Mouse (Mus musculus): ENCODE measurements around the gene Irgm1. TPM values are rescaled to one million over a fixed set of nuclear protein-coding genes. Genes with fewer than 3 reads are reported as not detected.
"Not testable (repeated sequence)": the region's sequence is repeated elsewhere in the genome, so short reads cannot be mapped to it uniquely, and the experiment has no call there.

Irgm1 gene
- polyA plus RNA-seq, 1 experiment, result 9.1 TPM

GRCm38 (mm10) chr11:48823536-48823972, 47.9 kb downstream of the Irgm1 start:
- no peak overlapping the region for H3K4me3 ChIP-seq (ENCODE audit: insufficient read depth, poor library complexity, severe bottlenecking)
- H3K79me3 ChIP-seq (ENCODE audit: low read depth), result no peaks in the 10 kb centered on the region
- TF ChIP-seq CEBPB (IDR thresholded peaks at IDR 0.05; ENCODE audit: low read depth) (peak; percentile 20), MYOD1 (IDR thresholded peaks at IDR 0.05; ENCODE audit: control insufficient read depth, insufficient read length, low read depth) (no peak), CTCF (IDR thresholded peaks at IDR 0.05; ENCODE audit: control insufficient read depth, insufficient read depth, insufficient read length) (no peak), USF1 (IDR thresholded peaks at IDR 0.05; ENCODE audit: low read depth) (no peak), FOSL1 (IDR thresholded peaks at IDR 0.05; ENCODE audit: insufficient read depth, low read length, poor library complexity, severe bottlenecking) (no peak), MAX (IDR thresholded peaks at IDR 0.05) (no peak), MYOG (IDR thresholded peaks at IDR 0.05; ENCODE audit: control insufficient read depth, extremely low read depth, insufficient read length) (no peak)
- H3K79me2 ChIP-seq (ENCODE audit: control insufficient read depth, insufficient read depth), result no peaks in the 10 kb centered on the region
- H3K36me3 ChIP-seq (ENCODE audit: control insufficient read depth, insufficient read depth), result no peaks in the 10 kb centered on the region
- no peaks in the 10 kb centered on the region for H3K27me3 ChIP-seq (ENCODE audit: control insufficient read depth, insufficient read depth, insufficient read length)
- no peak overlapping the region for H3ac ChIP-seq (ENCODE audit: control insufficient read depth, insufficient read length, low read depth)

GRCm38 (mm10) chr11:48822768-48823512, 48.5 kb downstream of the Irgm1 start:
- no peaks in the 10 kb centered on the region for H3K79me3 ChIP-seq (ENCODE audit: low read depth)
- no peak overlapping the region for H3K4me3 ChIP-seq (ENCODE audit: insufficient read depth, poor library complexity, severe bottlenecking)
- TF ChIP-seq CEBPB (IDR thresholded peaks at IDR 0.05; ENCODE audit: low read depth), result no peak
- TF ChIP-seq CTCF (IDR thresholded peaks at IDR 0.05; ENCODE audit: control insufficient read depth, insufficient read depth, insufficient read length), result no peak
- peak; percentile 57 for TF ChIP-seq MYOD1 (IDR thresholded peaks at IDR 0.05; ENCODE audit: control insufficient read depth, insufficient read length, low read depth)
- H3K79me2 ChIP-seq (ENCODE audit: control insufficient read depth, insufficient read depth), result no peaks in the 10 kb centered on the region
- no peak overlapping the region for H3ac ChIP-seq (ENCODE audit: control insufficient read depth, insufficient read length, low read depth)
- no peaks in the 10 kb centered on the region for H3K27me3 ChIP-seq (ENCODE audit: control insufficient read depth, insufficient read depth, insufficient read length)
- H3K36me3 ChIP-seq (ENCODE audit: control insufficient read depth, insufficient read depth), result no peaks in the 10 kb centered on the region

- not testable (repeated sequence) for H3K36me3 ChIP-seq (ENCODE audit: control insufficient read depth, insufficient read depth); H3ac ChIP-seq (ENCODE audit: control insufficient read depth, insufficient read length, low read depth); H3K4me3 ChIP-seq (ENCODE audit: insufficient read depth, poor library complexity, severe bottlenecking); H3K27me3 ChIP-seq (ENCODE audit: control insufficient read depth, insufficient read depth, insufficient read length); H3K79me2 ChIP-seq (ENCODE audit: control insufficient read depth, insufficient read depth); H3K79me3 ChIP-seq (ENCODE audit: low read depth)
These were observed 50.2 kb downstream of the Irgm1 start for GRCm38 (mm10) chr11:48821299-48821698.

GRCm38 (mm10) chr11:48820308-48820674, 51.2 kb downstream of the Irgm1 start:
- no peak for TF ChIP-seq MYOD1 (IDR thresholded peaks at IDR 0.05; ENCODE audit: control insufficient read depth, insufficient read length, low read depth)
- no peak for TF ChIP-seq CEBPB (IDR thresholded peaks at IDR 0.05; ENCODE audit: low read depth)
- TF ChIP-seq FOSL1 (IDR thresholded peaks at IDR 0.05; ENCODE audit: insufficient read depth, low read length, poor library complexity, severe bottlenecking), result no peak
- no peak for TF ChIP-seq MYOG (IDR thresholded peaks at IDR 0.05; ENCODE audit: control insufficient read depth, extremely low read depth, insufficient read length)
- no peak for TF ChIP-seq MAX (IDR thresholded peaks at IDR 0.05)
- no peak for TF ChIP-seq CTCF (IDR thresholded peaks at IDR 0.05; ENCODE audit: control insufficient read depth, insufficient read depth, insufficient read length)
- TF ChIP-seq USF1 (IDR thresholded peaks at IDR 0.05; ENCODE audit: low read depth), result no peak
- peaks cover 1% of the 10 kb centered on the region for H3K36me3 ChIP-seq (ENCODE audit: control insufficient read depth, insufficient read depth)
- no peak overlapping the region for H3K4me3 ChIP-seq (ENCODE audit: insufficient read depth, poor library complexity, severe bottlenecking)
- H3K79me2 ChIP-seq (ENCODE audit: control insufficient read depth, insufficient read depth), result peaks cover 17% of the 10 kb centered on the region
- peaks cover 14% of the 10 kb centered on the region for H3K79me3 ChIP-seq (ENCODE audit: low read depth)
- no peak overlapping the region for H3ac ChIP-seq (ENCODE audit: control insufficient read depth, insufficient read length, low read depth)
- H3K27me3 ChIP-seq (ENCODE audit: control insufficient read depth, insufficient read depth, insufficient read length), result no peaks in the 10 kb centered on the region

- peaks cover 19% of the 10 kb centered on the region for H3K79me3 ChIP-seq (ENCODE audit: low read depth)
- H3K36me3 ChIP-seq (ENCODE audit: control insufficient read depth, insufficient read depth), result peaks cover 6% of the 10 kb centered on the region
- no peaks in the 10 kb centered on the region for H3K27me3 ChIP-seq (ENCODE audit: control insufficient read depth, insufficient read depth, insufficient read length)
- no peak overlapping the region for H3ac ChIP-seq (ENCODE audit: control insufficient read depth, insufficient read length, low read depth)
- H3K79me2 ChIP-seq (ENCODE audit: control insufficient read depth, insufficient read depth), result peaks cover 22% of the 10 kb centered on the region
- TF ChIP-seq MYOD1 (IDR thresholded peaks at IDR 0.05; ENCODE audit: control insufficient read depth, insufficient read length, low read depth), result no peak
- TF ChIP-seq FOSL1 (IDR thresholded peaks at IDR 0.05; ENCODE audit: insufficient read depth, low read length, poor library complexity, severe bottlenecking), result no peak
- TF ChIP-seq MYOG (IDR thresholded peaks at IDR 0.05; ENCODE audit: control insufficient read depth, extremely low read depth, insufficient read length), result no peak
- no peak for TF ChIP-seq MAX (IDR thresholded peaks at IDR 0.05)
- TF ChIP-seq CEBPB (IDR thresholded peaks at IDR 0.05; ENCODE audit: low read depth), result no peak
- no peak for TF ChIP-seq CTCF (IDR thresholded peaks at IDR 0.05; ENCODE audit: control insufficient read depth, insufficient read depth, insufficient read length)
- no peak for TF ChIP-seq USF1 (IDR thresholded peaks at IDR 0.05; ENCODE audit: low read depth)
- no peak overlapping the region for H3K4me3 ChIP-seq (ENCODE audit: insufficient read depth, poor library complexity, severe bottlenecking)
These were observed 51.7 kb downstream of the Irgm1 start for GRCm38 (mm10) chr11:48819614-48820307.

- peak overlapping the region; percentile 4 for H3ac ChIP-seq (ENCODE audit: control insufficient read depth, insufficient read length, low read depth)
- peaks cover 36% of the 10 kb centered on the region for H3K79me2 ChIP-seq (ENCODE audit: control insufficient read depth, insufficient read depth)
- no peaks in the 10 kb centered on the region for H3K27me3 ChIP-seq (ENCODE audit: control insufficient read depth, insufficient read depth, insufficient read length)
- peaks cover 31% of the 10 kb centered on the region for H3K79me3 ChIP-seq (ENCODE audit: low read depth)
- H3K4me3 ChIP-seq (ENCODE audit: insufficient read depth, poor library complexity, severe bottlenecking), result peak overlapping the region; percentile 78
- peaks cover 20% of the 10 kb centered on the region for H3K36me3 ChIP-seq (ENCODE audit: control insufficient read depth, insufficient read depth)
- peak; percentile 38 for TF ChIP-seq CEBPB (IDR thresholded peaks at IDR 0.05; ENCODE audit: low read depth)
- TF ChIP-seq MAX (IDR thresholded peaks at IDR 0.05), result no peak
- TF ChIP-seq CTCF (IDR thresholded peaks at IDR 0.05; ENCODE audit: control insufficient read depth, insufficient read depth, insufficient read length), result no peak
- TF ChIP-seq USF1 (IDR thresholded peaks at IDR 0.05; ENCODE audit: low read depth), result no peak
- TF ChIP-seq MYOG (IDR thresholded peaks at IDR 0.05; ENCODE audit: control insufficient read depth, extremely low read depth, insufficient read length), result no peak
These were observed 53.1 kb downstream of the Irgm1 start for GRCm38 (mm10) chr11:48818346-48818745.

All from C2C12 (cell line).